Mouse (Mus musculus) lung, embryonic 14.5 days (tissue): ENCODE data around the gene Ilf2. TPM values are rescaled to one million over a fixed set of nuclear protein-coding genes. Genes with fewer than 3 reads are reported as not detected.

Source experiments
- ATAC-seq: fragments of 200-750 bp; cut with Nextera tagmentation; 2 replicates; pipeline ENCODE4 v1.8.0; 2017; ENCODE audit warnings: mild to moderate bottlenecking, moderate TSS enrichment, moderate library complexity; ENCODE audit not compliant: insufficient read depth
- DNase-seq: peaks from one replicate; pipeline ENCODE4 v3.0.0-alpha.2; 2015
- H3K27ac ChIP-seq: fragments of 300-500 bp; sonication (generic); 2 replicates; pipeline ENCODE4 v1.5.1; 2014; ENCODE audit warnings: low read depth, mild to moderate bottlenecking, moderate library complexity
- H3K27me3 ChIP-seq: fragments of 300-500 bp; sonication (generic); 2 replicates; pipeline ENCODE4 v1.6.1; 2014; ENCODE audit warnings: low read length, control low read depth; ENCODE audit not compliant: insufficient read depth
- H3K36me3 ChIP-seq: fragments of 300-500 bp; sonication (generic); 2 replicates; pipeline ENCODE4 v1.6.1; 2014; ENCODE audit warnings: control low read depth; ENCODE audit not compliant: insufficient read depth
- H3K4me1 ChIP-seq: fragments of 300-500 bp; sonication (generic); 2 replicates; pipeline ENCODE4 v1.6.1; 2014; ENCODE audit warnings: antibody characterized with exemption, control low read depth; ENCODE audit not compliant: insufficient read depth
- H3K4me2 ChIP-seq: fragments of 300-500 bp; sonication (generic); 2 replicates; pipeline ENCODE4 v1.6.1; 2014; ENCODE audit warnings: mild to moderate bottlenecking
- H3K4me3 ChIP-seq: fragments of 300-500 bp; sonication (generic); 2 replicates; pipeline ENCODE4 v1.5.1; 2014; ENCODE audit warnings: low read depth, low read length
- H3K9ac ChIP-seq: fragments of 300-500 bp; sonication (generic); 2 replicates; pipeline ENCODE4 v1.6.1; 2014
- H3K9me3 ChIP-seq: fragments of 300-500 bp; sonication (generic); 2 replicates; pipeline ENCODE4 v1.6.1; 2016; ENCODE audit warnings: low read depth, low read length, control low read depth
- CTCF ChIP-seq: IDR thresholded peaks from 2 replicates; pipeline ENCODE4 v1.5.1; 2016; ENCODE audit warnings: antibody characterized with exemption, low read depth
- whole genome bisulfite sequencing: fragments of 180-500 bp; shearing (Covaris S2); extraction: QIAGEN DNeasy Blood & Tissue Kit; methylation state at CpG from one replicate; pipeline ENCODE4 v1.1.7; 2014; 5-methylcytosine and 5-hydroxymethylcytosine counted together
- polyA plus RNA-seq: library from polyadenylated mRNA; unstranded; fragments of >200 nt; fragmentation: Nextera tagmentation; extraction: Ambion mirVana; gene quantifications from 2 replicates; pipeline ENCODE4 v1.2.1, GENCODE M21; 2014

Gene Ilf2
- polyA plus RNA-seq, 1 experiment from 2014 or later = 240 TPM

GRCm38 (mm10) chr3:90467618-90468300 lies 8.2 kb upstream of the Ilf2 start:
- TF ChIP-seq CTCF = no peak
- Histone ChIP-seq H3K4me3 (no peak overlapping the region), H3K27me3 (peaks cover 31% of the 10 kb centered on the region), H3K9ac (no peak overlapping the region), H3K4me2 (no peak overlapping the region), H3K36me3 (no peaks in the 10 kb centered on the region), H3K27ac (no peak overlapping the region), H3K4me1 (peaks cover 4% of the 10 kb centered on the region; the same call in 1 of the 2 replicates), H3K9me3 (no peaks in the 10 kb centered on the region)
- no peak for DNase-seq
- ATAC-seq = no peak
- 90% methylated on average over 10 of the region's 10 CpGs for WGBS

- H3K9ac ChIP-seq = no peak overlapping the region
- no peaks in the 10 kb centered on the region for H3K9me3 ChIP-seq
- ATAC-seq = no peak
- peak; percentile 45 for TF ChIP-seq CTCF
- DNase-seq = peak; percentile 59
- H3K27ac ChIP-seq = no peak overlapping the region
- H3K27me3 ChIP-seq = no peaks in the 10 kb centered on the region
- H3K4me3 ChIP-seq = no peak overlapping the region
- H3K4me2 ChIP-seq = no peak overlapping the region
- H3K4me1 ChIP-seq = no peaks in the 10 kb centered on the region
- WGBS = 27% methylated on average over 3 of the region's 3 CpGs
- H3K36me3 ChIP-seq = 0 out of 2 replicates have a peak, but pooled peaks cover 2% of the 10 kb centered on the region
Observed at GRCm38 (mm10) chr3:90472213-90472612, 3.7 kb upstream of the Ilf2 start.

- H3K9ac ChIP-seq = no peak overlapping the region
- H3K27ac ChIP-seq = no peak overlapping the region
- DNase-seq (no peak), ATAC-seq (peak; percentile 1; the same call in 1 of the 2 replicates)
- H3K9me3 ChIP-seq = no peaks in the 10 kb centered on the region
- peak overlapping the region; percentile 35 for H3K4me3 ChIP-seq
- no peak for TF ChIP-seq CTCF
- H3K4me2 ChIP-seq = peak overlapping the region; percentile 51
- peaks cover 30% of the 10 kb centered on the region for H3K36me3 ChIP-seq
- WGBS = 38% methylated on average over 15 of the region's 16 CpGs
- H3K27me3 ChIP-seq = no peaks in the 10 kb centered on the region
- no peaks in the 10 kb centered on the region for H3K4me1 ChIP-seq
Observed at GRCm38 (mm10) chr3:90475151-90475830, 635 bp upstream of the Ilf2 start.

- ATAC-seq (no peak), DNase-seq (no peak)
- H3K4me1 ChIP-seq = 0 out of 2 replicates have a peak, but pooled peaks cover 3% of the 10 kb centered on the region
- H3K4me3 ChIP-seq = no peak overlapping the region
- H3K9ac ChIP-seq = no peak overlapping the region
- no peak overlapping the region for H3K27ac ChIP-seq
- no peaks in the 10 kb centered on the region for H3K27me3 ChIP-seq
- H3K36me3 ChIP-seq = peaks cover 74% of the 10 kb centered on the region
- 77% methylated on average over 5 of the region's 5 CpGs for WGBS
- no peak overlapping the region for H3K4me2 ChIP-seq
- H3K9me3 ChIP-seq = no peaks in the 10 kb centered on the region
- no peak for TF ChIP-seq CTCF
Observed at GRCm38 (mm10) chr3:90486998-90487397, 11.1 kb downstream of the Ilf2 start.

GRCm38 (mm10) chr3:90488576-90488975 lies 12.7 kb downstream of the Ilf2 start:
- Histone ChIP-seq H3K4me3 (no peak overlapping the region), H3K4me2 (no peak overlapping the region), H3K9me3 (no peaks in the 10 kb centered on the region), H3K27me3 (no peaks in the 10 kb centered on the region), H3K36me3 (peaks cover 58% of the 10 kb centered on the region), H3K4me1 (0 out of 2 replicates have a peak, but pooled peaks cover 3% of the 10 kb centered on the region), H3K27ac (no peak overlapping the region), H3K9ac (no peak overlapping the region)
- DNase-seq = no peak
- no peak for ATAC-seq
- WGBS = 77% methylated on average over 6 of the region's 6 CpGs
- TF ChIP-seq CTCF = no peak

GRCm38 (mm10) chr3:90490696-90491256 lies 14.8 kb downstream of the Ilf2 start, which contains the start of gene Snapin:
Snapin (minus strand) TSS chr3:90491033.
- ATAC-seq = peak; percentile 98
- peak within 1 kb of the TSS; percentile 86 for H3K27ac ChIP-seq
- no peaks in the 10 kb centered on the region for H3K9me3 ChIP-seq
- 0 out of 2 replicates have a peak, but pooled peaks cover 3% of the 10 kb centered on the region for H3K4me1 ChIP-seq
- peak within 1 kb of the TSS; percentile 70 for H3K9ac ChIP-seq
- peak; percentile 98 for DNase-seq
- TF ChIP-seq CTCF = peak; percentile 85
- peak within 1 kb of the TSS; percentile 73 for H3K4me2 ChIP-seq
- peak within 1 kb of the TSS; percentile 71 for H3K4me3 ChIP-seq
- WGBS = under 1% methylated on average over 37 of the region's 37 CpGs
- peaks cover 36% of the 10 kb centered on the region for H3K36me3 ChIP-seq
- no peaks in the 10 kb centered on the region for H3K27me3 ChIP-seq

GRCm38 (mm10) chr3:90491350-90491749 lies 15.4 kb downstream of the Ilf2 start:
- 42% methylated on average over 2 of the region's 2 CpGs for WGBS
- Histone ChIP-seq H3K9me3 (no peaks in the 10 kb centered on the region), H3K36me3 (peaks cover 36% of the 10 kb centered on the region)

More at GRCm38 (mm10) chr3:90491350-90491749, 15.4 kb downstream of the Ilf2 start:
- Histone ChIP-seq H3K27ac (no peak overlapping the region), H3K9ac (no peak overlapping the region), H3K4me1 (0 out of 2 replicates have a peak, but pooled peaks cover 3% of the 10 kb centered on the region), H3K4me2 (no peak overlapping the region), H3K27me3 (no peaks in the 10 kb centered on the region), H3K4me3 (no peak overlapping the region)
- TF ChIP-seq CTCF = peak; percentile 35; the same call in 1 of the 2 replicates
- 0 out of 2 replicates have a peak, but pooled peaks have one; percentile 8 for ATAC-seq
- DNase-seq = peak; percentile 41
